Mouse (Mus musculus) cerebellum, postnatal 36 days (tissue): ENCODE measurements at regions not wholly inside any gene's neighbourhood (a gene's known extent, or its start where the extent isn't known, plus 50 kb on each side); places are given as distances from the start of the nearest gene placed in this dataset.

ENCODE experiments used
- DNase-seq, 2 experiments: peaks; one replicate each; pipeline ENCODE4 v3.0.0; 2021 to 2022; ENCODE audit warnings: mixed read lengths in 2 of 2

DNA sequence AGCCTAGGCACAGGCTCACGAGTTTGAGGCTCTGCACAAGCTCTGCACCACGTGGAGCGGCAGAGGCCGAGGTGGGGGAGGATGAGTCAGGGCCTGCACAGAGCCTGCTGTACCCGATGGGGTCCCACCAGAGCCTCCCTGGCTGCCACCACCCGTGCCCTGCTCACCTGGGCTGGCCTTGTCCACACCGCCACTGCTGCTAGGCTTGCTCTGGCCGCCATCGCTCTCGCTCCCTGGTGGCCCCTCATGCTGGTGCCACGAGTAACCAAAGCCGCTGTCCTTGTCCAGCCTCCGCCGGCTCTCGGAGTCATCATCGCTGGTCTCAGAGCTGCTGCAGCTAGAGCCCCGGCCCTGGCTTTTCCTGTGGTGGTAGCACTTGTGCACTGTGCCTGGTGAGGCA, 386.8 kb downstream of the Gm8797 start:
- peak in 1 of 2 experiments; percentile 2 for DNase-seq

DNA sequence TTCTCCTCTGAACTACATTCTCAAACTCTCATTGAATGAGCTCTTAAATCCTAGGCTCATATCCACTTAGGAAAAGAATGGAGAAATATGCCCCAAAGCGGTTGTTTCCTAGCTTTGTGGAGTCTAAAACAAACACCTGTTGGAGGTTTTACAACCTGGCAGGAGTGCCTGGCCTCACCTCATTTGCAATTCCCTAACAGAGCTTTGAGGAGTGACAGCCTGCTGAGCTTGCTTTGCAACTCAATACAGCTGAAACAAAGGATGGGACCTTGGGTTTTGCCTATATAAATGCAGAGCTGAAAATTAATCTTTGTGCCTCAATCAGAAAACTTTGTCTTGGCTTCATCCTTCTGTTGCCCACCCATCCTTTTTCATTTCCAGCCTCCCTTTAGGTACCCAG, 423.2 kb downstream of the Gm8797 start:
- DNase-seq, result no peak

DNA sequence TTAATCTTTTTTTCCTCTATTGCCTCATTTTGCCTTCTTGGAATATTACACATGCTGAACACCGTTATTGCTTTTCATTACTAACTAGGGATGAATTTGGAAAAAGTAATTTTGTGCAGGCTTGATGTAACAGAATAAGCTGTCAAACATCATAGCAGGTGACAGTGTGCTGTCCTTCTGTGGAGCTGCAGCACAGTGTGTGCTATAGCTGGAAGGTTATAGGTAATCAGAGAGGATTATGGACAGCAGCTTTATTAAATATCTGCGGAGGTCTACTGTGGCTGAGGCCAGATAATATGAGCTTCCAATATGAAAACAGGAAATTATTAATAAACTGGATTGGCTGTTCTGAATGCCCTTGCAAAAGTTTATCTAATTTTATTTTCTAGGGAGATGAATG, 431.9 kb downstream of the Gm8797 start:
- DNase-seq, result no peak

DNA sequence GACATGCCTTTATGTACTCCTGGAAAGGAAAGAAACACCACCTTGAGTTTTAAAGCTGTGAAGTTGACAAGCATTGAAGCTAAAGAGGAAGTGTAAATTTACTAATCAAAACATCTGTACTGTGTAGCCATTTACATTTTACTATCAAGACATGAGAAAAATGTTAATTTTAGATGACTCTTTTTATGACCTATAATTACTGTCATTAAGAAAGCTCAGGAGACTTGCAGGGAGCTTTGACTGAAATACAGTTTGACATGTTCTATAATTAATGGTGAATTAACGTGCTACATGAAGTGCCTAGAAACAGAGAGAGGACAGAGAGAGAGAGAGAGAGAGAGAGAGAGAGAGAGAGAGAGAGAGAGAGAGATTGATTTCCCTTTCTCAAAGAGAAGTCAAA, 432.8 kb downstream of the Gm8797 start:
- no peak for DNase-seq

DNA sequence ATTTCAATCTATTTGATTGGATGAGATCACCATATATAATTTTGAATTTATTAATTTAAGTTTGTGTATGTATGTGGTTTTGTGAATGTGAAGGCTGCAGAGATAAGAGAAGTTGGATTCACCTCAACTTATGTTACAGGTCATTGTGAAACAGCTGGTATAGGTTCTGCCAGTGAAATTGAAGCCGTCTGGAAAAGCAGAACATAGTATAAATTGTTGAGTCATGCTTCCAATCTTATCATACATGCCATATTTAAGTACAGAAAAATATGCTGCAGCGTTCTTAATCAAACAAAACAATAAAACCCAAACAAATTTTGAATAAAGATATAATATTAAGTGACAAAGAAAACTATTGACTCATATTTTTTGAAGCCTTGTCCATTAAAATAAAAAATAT, 415.6 kb downstream of the 1700008P02Rik start:
- DNase-seq, result no peak

DNA sequence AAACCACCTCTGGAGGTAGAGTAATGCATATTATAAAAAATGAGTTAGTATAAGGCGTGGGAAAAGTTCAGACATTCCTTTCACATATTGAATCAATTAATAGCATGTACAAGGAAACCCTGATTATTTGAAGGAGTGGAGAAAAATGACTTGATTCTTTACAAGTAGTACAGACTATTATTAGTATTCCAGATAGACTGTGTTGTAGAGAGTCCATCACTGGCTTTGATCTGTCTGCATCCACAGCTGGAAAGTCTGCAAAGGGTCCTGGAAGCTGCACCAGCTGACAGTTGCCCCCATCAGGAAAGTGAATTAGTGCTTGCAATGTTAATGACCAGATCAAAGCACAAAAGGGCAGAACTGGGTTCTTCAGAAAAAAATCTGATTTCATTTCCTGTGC, 391.6 kb downstream of the 1700008P02Rik start:
- no peak for DNase-seq
